Mouse (Mus musculus): ENCODE measurements around the gene Slc7a11. TPM values are rescaled to one million over a fixed set of nuclear protein-coding genes. Genes with fewer than 3 reads are reported as not detected.

Slc7a11 gene
- polyA plus RNA-seq, 1 experiment from 2014 or later = 2.8 TPM

DNA sequence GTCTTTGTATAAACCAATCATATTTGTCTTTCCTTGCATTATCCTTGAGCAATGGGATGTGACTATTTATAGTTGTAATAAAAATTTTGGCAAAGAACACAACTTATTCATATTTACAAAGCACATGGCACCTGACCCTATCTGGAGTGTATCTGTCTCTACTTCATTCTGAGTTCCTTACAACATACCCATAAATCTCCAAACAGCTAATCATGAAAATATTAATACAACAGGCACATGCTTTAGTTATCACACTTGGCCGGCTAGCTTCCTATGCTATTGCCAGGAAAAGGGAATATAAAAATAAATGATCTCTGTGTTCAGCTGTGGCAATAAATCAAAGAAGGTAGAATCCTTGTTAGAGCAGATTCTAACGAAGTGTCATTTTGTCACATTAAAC, 257.5 kb downstream of the Slc7a11 start:
- Histone ChIP-seq H3K4me2 (ENCODE audit: low read length) (no peak overlapping the region), H3K9me3 (ENCODE audit: control insufficient read depth, low read length) (no peaks in the 10 kb centered on the region), H3K9ac (replicated peaks; ENCODE audit: low read depth, low read length) (no peak overlapping the region), H3K4me1 (replicated peaks; ENCODE audit: control insufficient read depth, insufficient read depth, low read length) (no peaks in the 10 kb centered on the region), H3K27ac (ENCODE audit: low read length) (no peak overlapping the region), H3K36me3 (ENCODE audit: control insufficient read depth, insufficient read depth) (no peaks in the 10 kb centered on the region), H3K4me3 (replicated peaks; ENCODE audit: low read length) (no peak overlapping the region), H3K27me3 (replicated peaks; ENCODE audit: control insufficient read depth, insufficient read depth, low read length) (no peaks in the 10 kb centered on the region)
- no peak for ATAC-seq
- 85% methylated on average over 2 of the region's 2 CpGs for WGBS

- no peak overlapping the region for H3K27ac ChIP-seq (ENCODE audit: low read length)
- no peak overlapping the region for H3K4me3 ChIP-seq (replicated peaks; ENCODE audit: low read length)
- no peak for ATAC-seq
- 64% methylated on average over 2 of the region's 2 CpGs for WGBS
- H3K27me3 ChIP-seq (replicated peaks; ENCODE audit: control insufficient read depth, insufficient read depth, low read length) = no peaks in the 10 kb centered on the region
- H3K9me3 ChIP-seq (ENCODE audit: control insufficient read depth, low read length) = no peaks in the 10 kb centered on the region
- no peaks in the 10 kb centered on the region for H3K36me3 ChIP-seq (ENCODE audit: control insufficient read depth, insufficient read depth)
- H3K9ac ChIP-seq (replicated peaks; ENCODE audit: low read depth, low read length) = no peak overlapping the region
- H3K4me2 ChIP-seq (ENCODE audit: low read length) = no peak overlapping the region
- no peaks in the 10 kb centered on the region for H3K4me1 ChIP-seq (replicated peaks; ENCODE audit: control insufficient read depth, insufficient read depth, low read length)
Observed at GRCm38 (mm10) chr3:50160756-50161155, 282.7 kb downstream of the Slc7a11 start.

DNA sequence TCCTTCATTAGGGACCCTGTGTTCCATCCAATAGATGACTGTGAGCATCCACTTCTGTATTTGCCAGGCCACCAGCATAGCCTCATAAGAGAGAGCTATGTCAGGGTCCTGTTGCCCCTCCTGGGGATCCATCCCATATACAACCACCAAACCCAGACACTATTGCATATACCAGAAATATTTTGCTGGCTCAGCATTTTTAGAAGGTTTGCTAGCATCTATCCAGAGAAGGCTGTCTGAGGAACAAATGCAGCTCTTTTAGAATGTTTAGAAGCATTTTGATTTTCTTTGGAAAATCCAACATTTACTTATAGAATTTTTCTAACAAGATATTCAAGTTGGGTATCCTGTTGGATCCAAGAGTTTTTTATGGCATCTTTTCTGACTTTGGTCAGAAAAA, 299.3 kb downstream of the Slc7a11 start:
- no peak for ATAC-seq
- Histone ChIP-seq H3K4me1 (replicated peaks; ENCODE audit: control insufficient read depth, insufficient read depth, low read length) (no peaks in the 10 kb centered on the region), H3K9ac (replicated peaks; ENCODE audit: low read depth, low read length) (no peak overlapping the region), H3K36me3 (ENCODE audit: control insufficient read depth, insufficient read depth) (no peaks in the 10 kb centered on the region), H3K27me3 (replicated peaks; ENCODE audit: control insufficient read depth, insufficient read depth, low read length) (no peaks in the 10 kb centered on the region), H3K4me3 (replicated peaks; ENCODE audit: low read length) (no peak overlapping the region), H3K4me2 (ENCODE audit: low read length) (no peak overlapping the region), H3K9me3 (ENCODE audit: control insufficient read depth, low read length) (no peaks in the 10 kb centered on the region), H3K27ac (ENCODE audit: low read length) (no peak overlapping the region)

- Histone ChIP-seq H3K9ac (replicated peaks; ENCODE audit: low read depth, low read length) (no peak overlapping the region), H3K27me3 (replicated peaks; ENCODE audit: control insufficient read depth, insufficient read depth, low read length) (no peaks in the 10 kb centered on the region), H3K9me3 (ENCODE audit: control insufficient read depth, low read length) (no peaks in the 10 kb centered on the region), H3K4me1 (replicated peaks; ENCODE audit: control insufficient read depth, insufficient read depth, low read length) (no peaks in the 10 kb centered on the region), H3K4me3 (replicated peaks; ENCODE audit: low read length) (no peak overlapping the region), H3K36me3 (ENCODE audit: control insufficient read depth, insufficient read depth) (no peaks in the 10 kb centered on the region), H3K4me2 (ENCODE audit: low read length) (no peak overlapping the region), H3K27ac (ENCODE audit: low read length) (no peak overlapping the region)
- 71% methylated on average over 3 of the region's 3 CpGs for WGBS
- no peak for ATAC-seq
Observed at GRCm38 (mm10) chr3:50138319-50138718, 305.1 kb downstream of the Slc7a11 start.

- H3K27ac ChIP-seq (ENCODE audit: low read length) = no peak overlapping the region
- H3K4me1 ChIP-seq (replicated peaks; ENCODE audit: control insufficient read depth, insufficient read depth, low read length) = no peaks in the 10 kb centered on the region
- no peak overlapping the region for H3K9ac ChIP-seq (replicated peaks; ENCODE audit: low read depth, low read length)
- H3K27me3 ChIP-seq (replicated peaks; ENCODE audit: control insufficient read depth, insufficient read depth, low read length) = no peaks in the 10 kb centered on the region
- 76% methylated on average over 5 of the region's 5 CpGs for WGBS
- no peaks in the 10 kb centered on the region for H3K36me3 ChIP-seq (ENCODE audit: control insufficient read depth, insufficient read depth)
- no peak overlapping the region for H3K4me2 ChIP-seq (ENCODE audit: low read length)
- H3K4me3 ChIP-seq (replicated peaks; ENCODE audit: low read length) = no peak overlapping the region
- H3K9me3 ChIP-seq (ENCODE audit: control insufficient read depth, low read length) = no peaks in the 10 kb centered on the region
- no peak for ATAC-seq
Observed at GRCm38 (mm10) chr3:50132204-50132603, 311.2 kb downstream of the Slc7a11 start.

- Histone ChIP-seq H3K27ac (ENCODE audit: low read length) (no peak overlapping the region), H3K4me1 (replicated peaks; ENCODE audit: control insufficient read depth, insufficient read depth, low read length) (no peaks in the 10 kb centered on the region), H3K4me3 (replicated peaks; ENCODE audit: low read length) (no peak overlapping the region), H3K9ac (replicated peaks; ENCODE audit: low read depth, low read length) (no peak overlapping the region), H3K36me3 (ENCODE audit: control insufficient read depth, insufficient read depth) (no peaks in the 10 kb centered on the region), H3K4me2 (ENCODE audit: low read length) (no peak overlapping the region), H3K9me3 (ENCODE audit: control insufficient read depth, low read length) (no peaks in the 10 kb centered on the region), H3K27me3 (replicated peaks; ENCODE audit: control insufficient read depth, insufficient read depth, low read length) (no peaks in the 10 kb centered on the region)
- no peak; the same call in 1 of the 2 replicates for ATAC-seq
- 70% methylated on average over 2 of the region's 2 CpGs for WGBS
Observed at GRCm38 (mm10) chr3:50130319-50130718, 313.1 kb downstream of the Slc7a11 start.

- Histone ChIP-seq H3K36me3 (ENCODE audit: control insufficient read depth, insufficient read depth) (no peaks in the 10 kb centered on the region), H3K4me2 (ENCODE audit: low read length) (no peak overlapping the region), H3K4me3 (replicated peaks; ENCODE audit: low read length) (no peak overlapping the region), H3K27me3 (replicated peaks; ENCODE audit: control insufficient read depth, insufficient read depth, low read length) (no peaks in the 10 kb centered on the region), H3K9ac (replicated peaks; ENCODE audit: low read depth, low read length) (no peak overlapping the region), H3K4me1 (replicated peaks; ENCODE audit: control insufficient read depth, insufficient read depth, low read length) (0 out of 2 replicates have a peak, but pooled peaks cover 3% of the 10 kb centered on the region), H3K9me3 (ENCODE audit: control insufficient read depth, low read length) (no peaks in the 10 kb centered on the region), H3K27ac (ENCODE audit: low read length) (no peak overlapping the region)
- WGBS = 71% methylated on average over 1 of the region's 1 CpGs
- ATAC-seq = no peak
Observed at GRCm38 (mm10) chr3:50121001-50121400, 322.4 kb downstream of the Slc7a11 start.

DNA sequence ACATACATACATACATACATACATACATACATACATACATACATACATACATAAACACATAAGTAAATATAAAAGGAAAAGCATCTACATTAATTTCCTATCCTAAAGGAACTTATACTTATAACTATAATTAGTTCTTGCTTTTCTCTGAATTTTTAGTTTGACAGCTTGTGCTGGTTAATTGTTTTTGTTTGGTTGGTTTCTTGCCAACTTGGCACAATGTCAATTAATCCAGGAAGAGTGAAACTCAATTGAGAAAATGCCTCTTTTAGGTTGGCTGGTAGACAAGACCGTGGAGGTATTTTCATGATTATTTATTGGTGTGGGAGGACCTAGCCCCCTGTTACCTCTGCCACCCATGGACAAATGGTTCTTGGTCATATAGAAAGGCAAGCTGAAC, 327.1 kb downstream of the Slc7a11 start:
- ATAC-seq = no peak
- no peaks in the 10 kb centered on the region for H3K27me3 ChIP-seq (replicated peaks; ENCODE audit: control insufficient read depth, insufficient read depth, low read length)
- WGBS = 5% methylated on average over 1 of the region's 1 CpGs
- H3K27ac ChIP-seq (ENCODE audit: low read length) = no peak overlapping the region
- no peak overlapping the region for H3K9ac ChIP-seq (replicated peaks; ENCODE audit: low read depth, low read length)
- no peaks in the 10 kb centered on the region for H3K9me3 ChIP-seq (ENCODE audit: control insufficient read depth, low read length)
- H3K4me2 ChIP-seq (ENCODE audit: low read length) = no peak overlapping the region
- no peaks in the 10 kb centered on the region for H3K36me3 ChIP-seq (ENCODE audit: control insufficient read depth, insufficient read depth)
- no peak overlapping the region for H3K4me3 ChIP-seq (replicated peaks; ENCODE audit: low read length)
- 0 out of 2 replicates have a peak, but pooled peaks cover 3% of the 10 kb centered on the region for H3K4me1 ChIP-seq (replicated peaks; ENCODE audit: control insufficient read depth, insufficient read depth, low read length)

DNA sequence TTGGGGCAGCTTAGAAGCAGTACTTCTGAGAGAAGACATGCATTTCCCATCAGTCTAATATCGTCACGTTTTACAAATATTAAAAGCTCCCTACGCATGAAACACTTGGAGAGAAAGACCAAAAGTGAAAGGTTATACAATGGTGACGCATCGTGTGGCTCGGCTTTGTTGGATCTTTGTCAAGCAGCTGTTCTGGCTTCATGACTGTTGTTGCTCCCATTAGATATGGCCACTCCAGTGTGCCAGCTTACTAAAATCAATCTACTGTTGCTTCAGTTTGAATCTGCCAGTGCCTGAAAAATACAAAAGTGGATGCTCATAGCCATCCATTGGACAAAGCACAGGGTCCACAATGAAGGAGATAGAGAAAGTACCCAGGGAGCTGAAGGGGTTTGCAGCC, 337.9 kb downstream of the Slc7a11 start:
- no peaks in the 10 kb centered on the region for H3K27me3 ChIP-seq (replicated peaks; ENCODE audit: control insufficient read depth, insufficient read depth, low read length)
- no peak overlapping the region for H3K27ac ChIP-seq (ENCODE audit: low read length)
- H3K4me3 ChIP-seq (replicated peaks; ENCODE audit: low read length) = no peak overlapping the region
- no peaks in the 10 kb centered on the region for H3K9me3 ChIP-seq (ENCODE audit: control insufficient read depth, low read length)
- H3K4me1 ChIP-seq (replicated peaks; ENCODE audit: control insufficient read depth, insufficient read depth, low read length) = no peaks in the 10 kb centered on the region
- no peaks in the 10 kb centered on the region for H3K36me3 ChIP-seq (ENCODE audit: control insufficient read depth, insufficient read depth)
- no peak overlapping the region for H3K4me2 ChIP-seq (ENCODE audit: low read length)
- H3K9ac ChIP-seq (replicated peaks; ENCODE audit: low read depth, low read length) = no peak overlapping the region
- 96% methylated on average over 6 of the region's 6 CpGs for WGBS
- ATAC-seq = no peak

- WGBS = 92% methylated on average over 7 of the region's 7 CpGs
- Histone ChIP-seq H3K9ac (replicated peaks; ENCODE audit: low read depth, low read length) (no peak overlapping the region), H3K4me2 (ENCODE audit: low read length) (no peak overlapping the region), H3K4me3 (replicated peaks; ENCODE audit: low read length) (no peak overlapping the region), H3K36me3 (ENCODE audit: control insufficient read depth, insufficient read depth) (no peaks in the 10 kb centered on the region), H3K27me3 (replicated peaks; ENCODE audit: control insufficient read depth, insufficient read depth, low read length) (no peaks in the 10 kb centered on the region), H3K9me3 (ENCODE audit: control insufficient read depth, low read length) (no peaks in the 10 kb centered on the region), H3K27ac (ENCODE audit: low read length) (no peak overlapping the region), H3K4me1 (replicated peaks; ENCODE audit: control insufficient read depth, insufficient read depth, low read length) (no peaks in the 10 kb centered on the region)
- no peak for ATAC-seq
Observed at GRCm38 (mm10) chr3:50094404-50095092, 348.9 kb downstream of the Slc7a11 start.

Measured in forebrain, embryonic 16.5 days (tissue).